Mouse (Mus musculus) embryonic stem cell, embryonic (primary cell): ENCODE measurements at regions not wholly inside any gene's neighbourhood (a gene's known extent, or its start where the extent isn't known, plus 50 kb on each side); places are given as distances from the start of the nearest gene placed in this dataset.

ENCODE experiments used
- CTCF ChIA-PET, 4 experiments: fragments of 300-600 bp in 2 of 4; fragments of 350-600 bp in 2 of 4; sonication (Branson Sonifier 250); formaldehyde crosslinking; loops; one replicate each; lab custom pipeline; 2022; ENCODE audit warnings: inconsistent platforms in 2 of 4; lab: Charles Lee
- POLR2A ChIA-PET, 4 experiments: fragments of 300-600 bp in 2 of 4; fragments of 350-600 bp in 2 of 4; sonication (Branson Sonifier 250); formaldehyde crosslinking; loops; one replicate each; lab custom pipeline; 2022; ENCODE audit warnings: antibody characterized with exemption in 4 of 4, inconsistent platforms in 1 of 4; lab: Charles Lee

DNA sequence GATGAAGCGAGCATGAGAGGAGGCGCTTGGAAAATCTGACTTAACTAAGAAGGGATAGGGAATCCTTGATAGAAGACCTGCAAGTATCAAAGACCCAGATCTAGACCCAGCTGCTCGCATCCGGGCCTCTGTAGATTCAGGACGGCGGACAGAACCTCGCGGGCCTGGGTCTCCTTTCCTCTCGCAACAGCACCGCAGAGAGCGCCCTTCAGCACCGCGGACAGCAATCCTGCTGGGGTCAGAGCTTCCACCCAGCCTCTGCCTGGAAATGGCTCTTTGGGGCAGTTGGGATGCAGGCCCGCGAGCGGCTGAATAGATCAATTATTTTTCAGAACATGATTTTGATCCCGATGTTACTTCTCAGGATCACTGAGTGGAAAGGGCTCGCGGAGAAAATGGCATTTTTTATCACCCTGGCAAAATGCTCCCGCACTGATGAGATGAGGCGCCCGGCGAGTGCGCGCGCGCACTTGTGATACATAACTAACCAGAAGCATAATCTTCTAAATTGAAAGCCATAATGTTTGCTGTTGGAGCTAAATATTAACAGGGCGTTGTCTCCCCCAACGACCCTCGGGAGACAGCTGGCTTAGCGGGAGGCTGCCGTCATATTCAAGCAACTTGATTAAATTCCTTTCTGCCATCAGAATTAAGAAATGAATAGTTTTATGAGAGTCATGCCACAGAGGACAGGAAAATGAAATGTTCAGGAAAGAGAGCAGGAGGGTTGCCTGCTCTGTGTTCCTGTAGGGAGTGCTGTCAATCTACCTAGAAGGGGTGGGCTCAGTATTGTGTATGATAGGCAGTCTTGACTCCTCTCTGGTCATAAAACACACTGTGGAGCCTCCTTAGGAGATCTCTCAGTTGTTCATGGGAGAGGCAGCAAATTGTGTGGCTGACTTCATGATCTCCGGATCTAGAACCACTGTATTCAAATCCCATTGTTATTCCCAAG, 173.1 kb upstream of the Zc3h12a start:
- CTCF ChIA-PET: interaction anchor here in 2 of 4 experiments (0.6 to 1.0 kb wide), 3 partner anchors 11 to 353 kb away, joined by 3 to 4 read pairs (median 4); no protein-coding TSS in a partner anchor
- POLR2A ChIA-PET: interaction anchor here in 1 of 4 experiments (1.0 to 2.2 kb wide), 2 partner anchors 12 to 63 kb away, joined by 4 to 6 read pairs; no protein-coding TSS in a partner anchor

GRCm38 (mm10) chr4:125290761-125291160, 163.1 kb upstream of the Zc3h12a start:
- CTCF ChIA-PET: interaction anchor here in 3 of 4 experiments (0.9 to 1.3 kb wide), 4 partner anchors 9 to 672 kb away, joined by 3 to 5 read pairs (median 3); no protein-coding TSS in a partner anchor
- POLR2A ChIA-PET: interaction anchor here in 3 of 4 experiments (0.7 to 1.1 kb wide), 3 partner anchors 58 to 414 kb away, joined by 3 to 4 read pairs (median 3); no protein-coding TSS in a partner anchor

DNA sequence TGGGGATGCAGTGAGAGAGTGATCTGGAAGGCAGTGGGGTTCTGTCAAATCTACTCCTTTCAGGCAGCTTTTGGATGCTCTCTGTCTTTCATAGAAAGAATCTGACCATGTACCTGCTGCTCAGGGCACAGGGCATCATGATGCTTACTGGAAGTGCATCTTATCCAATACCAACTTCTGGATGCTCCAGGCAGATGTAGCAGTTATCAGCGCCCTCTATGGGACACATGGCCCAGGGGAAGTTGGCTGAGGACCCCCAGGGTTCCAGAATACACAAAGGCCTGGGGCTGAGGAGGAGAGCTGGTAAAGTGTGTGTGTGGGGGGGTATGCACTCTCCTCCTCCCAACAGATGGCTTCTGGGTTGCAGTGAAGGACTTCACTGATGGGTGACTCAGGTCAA, 162.1 kb upstream of the Zc3h12a start:
- POLR2A ChIA-PET: interaction anchor here in 2 of 4 experiments (0.6 to 0.7 kb wide), 2 partner anchors 100 to 253 kb away, joined by 3 read pairs; no protein-coding TSS in a partner anchor
- CTCF ChIA-PET: interaction anchor here (0.6 to 1.3 kb wide), 9 partner anchors 11 to 700 kb away, joined by 3 to 5 read pairs (median 3); no protein-coding TSS in a partner anchor

GRCm38 (mm10) chr4:125289031-125289449, 161.4 kb upstream of the Zc3h12a start:
- ChIA-PET CTCF (interaction anchor here in 3 of 4 experiments (0.5 to 0.7 kb wide), 4 partner anchors 21 to 701 kb away, joined by 3 read pairs; no protein-coding TSS in a partner anchor), POLR2A (interaction anchor here in 1 of 4 experiments (0.9 kb wide), 1 partner anchor 12 kb away, joined by 3 read pairs; no protein-coding TSS in a partner anchor)

DNA sequence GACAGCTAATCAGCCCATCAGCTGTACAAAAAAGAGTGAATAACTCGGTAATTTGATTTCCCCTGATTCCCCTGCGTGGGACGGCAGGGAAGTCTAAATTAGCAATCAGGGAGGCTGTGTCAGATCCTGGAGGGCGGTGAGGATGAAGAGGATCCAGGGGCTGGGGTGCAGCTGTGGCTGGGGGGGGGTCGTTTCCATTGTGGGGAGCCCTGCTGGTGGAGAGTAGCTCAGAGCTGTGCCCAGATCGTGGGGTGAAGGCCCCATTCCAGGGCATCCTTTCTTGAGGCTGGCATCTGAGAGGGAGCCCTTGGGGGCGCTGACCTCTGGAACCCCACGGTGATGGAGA, 155.3 kb upstream of the Zc3h12a start:
- ChIA-PET POLR2A (interaction anchor here in 2 of 4 experiments (0.6 to 1.5 kb wide), 3 partner anchors 170 to 234 kb away, joined by 3 to 4 read pairs (median 3); no protein-coding TSS in a partner anchor), CTCF (interaction anchor here in 1 of 4 experiments (1.2 to 1.6 kb wide), 3 partner anchors 56 to 184 kb away, joined by 3 to 4 read pairs (median 4); no protein-coding TSS in a partner anchor)

DNA sequence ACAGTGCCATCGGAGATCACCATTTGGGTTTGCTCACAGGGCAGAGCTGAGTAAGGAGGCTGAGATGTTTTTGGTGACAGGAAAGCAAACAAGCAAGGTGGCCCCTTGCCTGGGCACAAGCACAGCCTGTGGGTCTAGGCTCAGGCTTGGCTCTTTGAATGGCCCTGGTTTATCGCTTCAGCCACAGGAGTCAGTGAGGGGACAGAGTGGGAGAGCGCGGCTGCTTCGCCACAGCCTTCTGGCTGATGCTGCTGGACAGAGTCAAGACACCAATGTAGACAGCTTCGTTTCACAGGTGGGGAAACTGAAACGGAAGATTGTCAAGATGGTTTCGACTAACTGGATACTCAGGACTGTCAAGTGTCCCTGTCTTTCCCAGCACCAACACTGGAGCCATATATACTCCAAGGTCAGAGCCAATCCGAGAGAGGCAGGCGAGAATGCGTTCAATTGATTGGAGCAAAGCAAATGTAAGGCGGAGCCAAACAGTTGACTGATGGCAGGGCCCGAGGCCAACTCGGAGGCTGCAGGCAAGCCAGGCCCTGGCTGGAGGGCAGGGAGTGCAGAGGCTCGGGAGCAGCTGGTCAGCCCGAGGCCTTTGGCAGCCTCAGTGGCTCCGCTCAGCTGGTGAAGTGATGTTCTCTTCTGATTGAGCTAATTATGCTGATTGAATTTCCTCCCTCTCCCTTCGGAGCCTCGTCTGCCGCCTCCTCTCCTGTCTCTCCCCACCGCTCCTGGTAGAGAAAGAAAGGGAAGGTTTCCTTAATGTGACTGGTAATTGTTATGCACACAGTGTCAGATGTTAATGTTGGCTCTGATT, 154.7 kb upstream of the Zc3h12a start:
- POLR2A ChIA-PET: interaction anchor here in 2 of 4 experiments (0.6 to 1.5 kb wide), 2 partner anchors 169 to 234 kb away, joined by 3 to 4 read pairs; no protein-coding TSS in a partner anchor
- CTCF ChIA-PET: interaction anchor here in 1 of 4 experiments (1.2 to 1.6 kb wide), 3 partner anchors 57 to 183 kb away, joined by 3 to 4 read pairs (median 4); no protein-coding TSS in a partner anchor

DNA sequence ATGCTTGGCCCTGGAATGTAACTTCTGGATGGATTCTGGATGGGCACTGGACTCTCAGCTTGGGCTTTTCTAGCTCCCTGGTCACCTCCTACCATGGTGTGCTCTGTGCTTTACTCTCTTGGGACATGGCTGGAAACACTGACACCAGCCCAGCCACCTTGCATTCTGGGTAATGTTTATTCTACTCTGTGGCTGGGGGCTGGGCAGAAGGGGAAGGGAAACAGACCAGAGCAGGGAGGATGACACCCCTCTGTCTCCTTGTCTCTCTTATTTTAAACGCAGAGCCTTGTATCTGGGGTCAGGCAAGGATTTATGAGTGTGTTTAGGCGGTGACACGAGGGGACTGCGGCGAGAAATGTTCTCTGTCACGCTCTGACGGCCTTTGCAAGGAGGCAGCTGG, 151.5 kb upstream of the Zc3h12a start:
- ChIA-PET CTCF (interaction anchor here in 1 of 4 experiments (1.1 kb wide), 1 partner anchor 11 kb away, joined by 3 read pairs; no protein-coding TSS in a partner anchor), POLR2A (interaction anchor here in 1 of 4 experiments (1.6 kb wide), 1 partner anchor 141 kb away, joined by 4 read pairs; no protein-coding TSS in a partner anchor)

GRCm38 (mm10) chr4:125276861-125277260, 149.2 kb upstream of the Zc3h12a start:
- CTCF ChIA-PET: interaction anchor here in 1 of 4 experiments (1.6 kb wide), 1 partner anchor 117 kb away, joined by 5 read pairs; no protein-coding TSS in a partner anchor

GRCm38 (mm10) chr4:125275259-125275658, 147.6 kb upstream of the Zc3h12a start:
- CTCF ChIA-PET: interaction anchor here in 3 of 4 experiments (0.5 to 1.6 kb wide), 5 partner anchors 115 to 666 kb away, joined by 3 to 6 read pairs (median 3); no protein-coding TSS in a partner anchor
- POLR2A ChIA-PET: interaction anchor here in 3 of 4 experiments (0.6 to 1.4 kb wide), 6 partner anchors 8 to 428 kb away, joined by 3 to 4 read pairs (median 3); no protein-coding TSS in a partner anchor

More at GRCm38 (mm10) chr4:125276861-125277260, 149.2 kb upstream of the Zc3h12a start:
- POLR2A ChIA-PET: no interaction called here

GRCm38 (mm10) chr4:125270951-125271350, 143.3 kb upstream of the Zc3h12a start:
- ChIA-PET POLR2A (interaction anchor here in 1 of 4 experiments (1.0 to 1.2 kb wide), 2 partner anchors 42 to 138 kb away, joined by 3 to 4 read pairs; no protein-coding TSS in a partner anchor), CTCF (interaction anchor here in 2 of 4 experiments (1.1 to 1.2 kb wide), 4 partner anchors 13 to 641 kb away, joined by 3 to 5 read pairs (median 3); no protein-coding TSS in a partner anchor)

DNA sequence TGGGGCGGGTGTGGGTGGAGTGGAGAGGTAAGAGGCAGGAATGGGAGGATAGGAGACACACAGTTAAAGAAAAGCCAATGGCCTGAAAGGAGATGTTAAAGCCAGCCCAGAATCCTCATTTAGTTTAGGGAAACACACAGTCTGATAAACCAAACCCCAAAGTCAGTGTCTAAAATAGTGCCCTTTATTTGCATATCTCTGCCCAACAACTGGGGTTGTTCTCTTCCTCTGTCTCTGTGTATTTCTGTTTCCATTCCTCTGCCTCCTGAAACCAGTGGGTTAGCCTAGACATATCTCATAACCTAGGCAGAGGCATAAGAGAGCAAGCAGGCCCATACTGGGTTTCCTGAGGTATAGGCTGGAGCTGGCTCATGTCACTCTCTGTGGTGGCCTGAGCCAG, 138.6 kb upstream of the Zc3h12a start:
- CTCF ChIA-PET: interaction anchor here in 3 of 4 experiments (0.6 to 1.4 kb wide), 4 partner anchors 10 to 624 kb away, joined by 3 to 5 read pairs (median 4); no protein-coding TSS in a partner anchor
- POLR2A ChIA-PET: no interaction called here

GRCm38 (mm10) chr4:125265575-125265974, 137.9 kb upstream of the Zc3h12a start:
- ChIA-PET POLR2A (no interaction called here), CTCF (interaction anchor here (0.6 to 1.4 kb wide), 5 partner anchors 10 to 625 kb away, joined by 3 to 5 read pairs (median 4); no protein-coding TSS in a partner anchor)

GRCm38 (mm10) chr4:125265065-125265464, 137.4 kb upstream of the Zc3h12a start:
- POLR2A ChIA-PET: interaction anchor here in 2 of 4 experiments (0.6 to 0.7 kb wide), 3 partner anchors 83 to 615 kb away, joined by 3 to 4 read pairs (median 3); no protein-coding TSS in a partner anchor
- CTCF ChIA-PET: interaction anchor here (0.6 to 1.4 kb wide), 5 partner anchors 45 to 625 kb away, joined by 3 to 5 read pairs (median 4); no protein-coding TSS in a partner anchor

- CTCF ChIA-PET: interaction anchor here in 3 of 4 experiments (0.7 to 1.3 kb wide), 3 partner anchors 9 to 442 kb away, joined by 3 read pairs; no protein-coding TSS in a partner anchor
- POLR2A ChIA-PET: interaction anchor here in 1 of 4 experiments (0.6 kb wide), 1 partner anchor 708 kb away, joined by 3 read pairs; no protein-coding TSS in a partner anchor
Observed at GRCm38 (mm10) chr4:125261547-125261946, 133.9 kb upstream of the Zc3h12a start.

GRCm38 (mm10) chr4:125259306-125259705, 131.7 kb upstream of the Zc3h12a start:
- ChIA-PET POLR2A (no interaction called here), CTCF (interaction anchor here in 2 of 4 experiments (0.5 to 2.1 kb wide), 3 partner anchors 26 to 145 kb away, joined by 3 to 9 read pairs (median 3); no protein-coding TSS in a partner anchor)

DNA sequence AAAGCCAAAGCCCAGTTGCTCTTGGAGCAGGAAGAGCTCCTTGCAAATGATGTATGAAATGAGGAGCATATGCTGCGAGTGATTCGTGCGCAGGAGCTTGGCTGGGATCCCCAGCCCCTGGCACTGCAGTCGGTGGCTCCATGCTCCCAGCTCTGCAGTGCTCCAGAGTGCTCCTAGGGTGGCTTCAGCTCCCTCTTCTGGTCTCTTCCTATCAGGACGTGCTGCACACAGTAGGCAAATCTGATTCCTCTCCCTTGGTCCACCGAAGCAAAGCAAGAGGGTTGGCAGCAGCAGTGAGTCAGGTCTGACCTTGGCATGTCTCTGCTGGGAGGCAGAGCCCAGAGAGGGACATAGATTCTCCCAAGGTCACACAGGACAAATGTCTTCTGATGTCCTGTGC, 130.3 kb upstream of the Zc3h12a start:
- CTCF ChIA-PET: interaction anchor here (0.6 to 2.1 kb wide), 12 partner anchors 12 to 315 kb away, joined by 3 to 13 read pairs (median 4); no protein-coding TSS in a partner anchor
- POLR2A ChIA-PET: interaction anchor here in 3 of 4 experiments (0.6 to 1.3 kb wide), 4 partner anchors 97 to 291 kb away, joined by 3 to 4 read pairs (median 3); no protein-coding TSS in a partner anchor
